ENCODE assay signal across 10 mouse cellular contexts in the genomic region with DNA sequence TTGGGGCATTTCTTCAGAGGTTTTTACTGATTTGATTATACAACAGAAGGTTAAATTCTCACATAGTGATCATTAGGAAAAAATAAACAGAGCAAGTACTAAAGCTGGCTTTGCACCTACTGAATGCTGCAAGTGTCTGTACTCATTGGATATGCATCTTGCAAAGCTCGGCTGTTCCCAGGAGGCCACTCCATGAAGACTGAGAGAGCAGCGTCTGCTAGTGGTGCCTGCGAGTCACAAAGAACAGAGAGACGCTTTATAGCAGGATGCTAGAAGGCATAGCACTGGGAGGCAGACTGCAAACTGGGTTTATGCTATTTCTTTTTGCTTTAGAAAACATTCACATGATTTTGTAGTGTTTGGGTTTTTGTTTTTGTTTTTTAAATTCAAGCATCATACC.
A peak's percentile ranks its signal among the peaks of the same experiment; 100 is the strongest.
DNase-seq lines count a peak whose midpoint lies in the region; ATAC-seq lines count a peak whose summit lies in the region.
"Had no signal": no experiment of that assay in that cellular context is flagged by ENCODE, and none has a peak within 500 bp of the region (broad histone marks: within the 10 kb centered on the region; RNA-seq: fewer than 3 reads in every experiment).

No protein-coding gene starts in this region.

- ATAC-seq in embryonic facial prominence, embryonic 11.5 days (replicated peaks; ENCODE audit: insufficient number of reproducible peaks, low FRiP score, low TSS enrichment, low read depth): no peak

- intact Hi-C loops in heart, postnatal 36 days (cut with DNase I): no loop called here

- no peak overlapping the region for H3K4me3 ChIP-seq in embryonic facial prominence, embryonic 11.5 days (ENCODE audit: low read depth, low read length)
- no peak overlapping the region for H3K4me3 ChIP-seq in embryonic facial prominence, embryonic 10.5 days
- H3K4me3 ChIP-seq: embryonic facial prominence, embryonic 12.5 days had no signal

- no peak overlapping the region for H3K9ac ChIP-seq in embryonic facial prominence, embryonic 11.5 days (replicated peaks; ENCODE audit: low read length)
- H3K9ac ChIP-seq: embryonic facial prominence, embryonic 12.5 days had no signal

- WGBS in embryonic facial prominence, embryonic 11.5 days: 13% methylated on average over 4 of the region's 4 CpGs
- 14% methylated on average over 4 of the region's 4 CpGs for WGBS in embryonic facial prominence, embryonic 10.5 days

- no peaks in the 10 kb centered on the region for H3K9me3 ChIP-seq in embryonic facial prominence, embryonic 11.5 days (replicated peaks; ENCODE audit: control insufficient read depth, low read length)
- H3K9me3 ChIP-seq in embryonic facial prominence, embryonic 10.5 days: no peaks in the 10 kb centered on the region
- H3K9me3 ChIP-seq: embryonic facial prominence, embryonic 12.5 days had no signal

- H3K27ac ChIP-seq in embryonic facial prominence, embryonic 11.5 days (replicated peaks; ENCODE audit: low read depth, low read length): no peak overlapping the region
- no peak overlapping the region for H3K27ac ChIP-seq in embryonic facial prominence, embryonic 10.5 days (replicated peaks)
- H3K27ac ChIP-seq: embryonic facial prominence, embryonic 12.5 days had no signal

- no peak overlapping the region for H3K4me2 ChIP-seq in embryonic facial prominence, embryonic 11.5 days (ENCODE audit: low read depth, low read length)
- H3K4me2 ChIP-seq: embryonic facial prominence, embryonic 12.5 days had no signal

- DNase-seq in embryonic facial prominence, embryonic 11.5 days (ENCODE audit: low spot score): peak; percentile 17
- no peak for DNase-seq in embryonic facial prominence, embryonic 10.5 days (ENCODE audit: low spot score)
- peak; percentile 42 to 75 for DNase-seq in frontal cortex, postnatal 36 days (ENCODE audit: low spot score in 2 of 2)
- peak; percentile 22 to 67 for DNase-seq in left cerebral cortex, adult 9 months (ENCODE audit: low spot score in 2 of 2)
- DNase-seq in right cerebral cortex, adult 2 months (ENCODE audit: low spot score in 2 of 2): peak; percentile 59 to 68
- no peak for DNase-seq in kidney, adult 18-20 months
- DNase-seq in heart, postnatal 36 days: no peak
- DNase-seq in lung, postnatal 4 days: no peak
- DNase-seq: lung, adult 2 months had no signal

- no peaks in the 10 kb centered on the region for H3K4me1 ChIP-seq in embryonic facial prominence, embryonic 11.5 days (ENCODE audit: control insufficient read depth, insufficient read depth, low read length)
- no peaks in the 10 kb centered on the region for H3K4me1 ChIP-seq in embryonic facial prominence, embryonic 10.5 days
- H3K4me1 ChIP-seq: embryonic facial prominence, embryonic 12.5 days had no signal

- no peaks in the 10 kb centered on the region for H3K27me3 ChIP-seq in embryonic facial prominence, embryonic 11.5 days (ENCODE audit: control insufficient read depth, insufficient read depth, low read length)
- no peaks in the 10 kb centered on the region for H3K27me3 ChIP-seq in embryonic facial prominence, embryonic 10.5 days (replicated peaks; ENCODE audit: low read depth, poor library complexity, severe bottlenecking)
- H3K27me3 ChIP-seq: embryonic facial prominence, embryonic 12.5 days had no signal

- H3K36me3 ChIP-seq in embryonic facial prominence, embryonic 11.5 days (replicated peaks; ENCODE audit: control insufficient read depth, insufficient read depth, low read depth, low read length): no peaks in the 10 kb centered on the region
- no peaks in the 10 kb centered on the region for H3K36me3 ChIP-seq in embryonic facial prominence, embryonic 10.5 days (replicated peaks)
- H3K36me3 ChIP-seq: embryonic facial prominence, embryonic 12.5 days had no signal

Comparison
In these comparisons a context has a peak if more than half of its experiments do, and no peak if none do; other contexts are left out.
1. DNase-seq: peak in embryonic facial prominence, embryonic 11.5 days (single experiment), frontal cortex, postnatal 36 days (2 of 2), left cerebral cortex, adult 9 months (2 of 2) and right cerebral cortex, adult 2 months (2 of 2); none in embryonic facial prominence, embryonic 10.5 days (single experiment), kidney, adult 18-20 months (single experiment), heart, postnatal 36 days (0 of 2) and lung, postnatal 4 days (0 of 2).